Mouse (Mus musculus) gastrocnemius, postnatal 10 days (tissue): ENCODE measurements at regions not wholly inside any gene's neighbourhood (a gene's known extent, or its start where the extent isn't known, plus 50 kb on each side); places are given as distances from the start of the nearest gene placed in this dataset.

Experiments used
- DNase-seq: peaks from one replicate; pipeline ENCODE4 v3.0.0; 2021; ENCODE audit warnings: mixed read lengths

DNA sequence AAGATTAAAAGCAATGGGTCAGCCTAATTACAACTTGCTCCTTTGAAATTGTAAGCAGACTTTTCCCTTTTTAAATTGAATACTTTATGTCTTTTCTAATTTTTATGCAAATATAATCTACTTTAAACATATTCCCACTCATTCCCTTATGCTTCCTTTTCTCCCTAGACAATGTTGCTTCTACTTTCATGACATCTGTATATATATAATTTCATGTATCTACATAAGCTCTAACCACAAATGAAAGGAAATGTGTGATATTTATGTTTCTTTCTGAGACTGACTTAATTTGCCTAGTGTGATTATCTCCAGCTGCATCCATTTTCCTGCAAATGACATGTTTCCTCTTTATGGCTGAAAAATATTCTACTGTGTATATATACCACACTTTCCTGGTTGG is 77.9 kb upstream of the Nampt start:
- no peak for DNase-seq

DNA sequence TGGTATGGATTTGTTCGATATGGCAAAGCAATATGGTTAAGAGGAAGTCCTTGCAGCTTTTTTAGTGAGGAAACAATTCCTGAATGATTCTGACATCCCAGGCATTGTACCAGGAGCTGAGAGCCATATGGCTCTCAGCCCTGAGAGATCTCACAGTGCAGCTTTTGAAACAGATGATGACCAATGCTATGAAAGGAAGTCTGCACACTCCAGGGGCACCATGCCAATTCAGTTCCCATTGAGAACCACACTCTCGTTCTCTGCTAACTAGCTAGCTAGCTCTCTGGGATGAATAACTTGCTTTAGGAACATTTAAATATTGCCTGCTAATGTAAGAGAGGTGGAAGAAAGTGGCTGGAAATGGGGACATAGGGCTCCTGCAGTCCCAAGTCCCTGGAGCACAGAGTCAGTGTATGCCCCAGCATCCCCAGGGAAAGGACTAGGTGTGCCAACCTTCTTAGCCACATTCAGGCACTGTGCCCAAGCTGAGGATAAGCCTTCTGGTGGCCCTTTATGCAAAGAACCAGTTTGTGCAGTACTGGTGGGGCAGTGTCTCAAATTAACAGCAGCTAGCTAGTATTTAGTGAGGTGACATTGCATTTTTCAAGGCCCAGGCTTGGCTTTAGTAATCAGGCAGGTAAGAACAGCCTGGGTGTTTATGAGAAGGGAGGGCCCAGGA is 61.8 kb upstream of the Nampt start:
- peak; percentile 8 for DNase-seq

DNA sequence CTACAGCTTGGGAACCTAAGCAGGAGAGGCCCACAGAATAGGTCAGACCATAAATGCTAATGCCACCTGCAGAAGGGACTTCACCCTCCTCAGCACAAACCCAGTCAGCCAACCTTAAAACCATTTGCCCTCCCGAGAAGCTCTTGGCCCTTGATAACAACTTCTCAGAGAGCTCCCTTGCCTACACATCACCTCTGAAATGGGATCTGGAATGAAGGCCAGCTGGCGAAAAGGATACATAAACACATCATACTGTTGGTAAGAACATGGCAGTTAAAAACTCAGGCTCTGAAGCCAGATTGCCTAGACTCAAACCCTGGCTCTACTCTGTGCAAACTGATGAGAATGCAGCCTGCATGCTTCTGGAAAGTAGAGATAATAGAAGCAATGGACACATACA is 61.2 kb upstream of the Nampt start:
- DNase-seq = no peak

DNA sequence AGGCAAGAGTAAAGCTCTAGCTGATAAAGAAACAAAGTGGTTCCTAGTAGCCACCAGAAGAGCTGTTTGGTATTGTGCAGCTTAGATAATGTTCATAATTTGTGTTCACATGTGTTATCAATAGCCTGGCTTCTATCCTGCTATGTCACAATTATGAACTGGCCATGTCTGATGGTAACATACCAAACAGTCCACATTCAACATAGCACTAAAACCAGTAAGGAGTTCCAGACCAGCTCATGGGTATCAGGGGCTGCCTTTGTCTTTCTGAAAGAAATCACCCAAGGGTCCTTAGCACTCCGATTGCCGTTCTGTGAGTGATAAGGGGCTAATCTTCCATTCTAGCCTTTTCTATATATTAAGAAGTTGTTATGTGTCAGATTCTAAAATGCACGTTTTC is 58.7 kb upstream of the Nampt start:
- no peak for DNase-seq

DNA sequence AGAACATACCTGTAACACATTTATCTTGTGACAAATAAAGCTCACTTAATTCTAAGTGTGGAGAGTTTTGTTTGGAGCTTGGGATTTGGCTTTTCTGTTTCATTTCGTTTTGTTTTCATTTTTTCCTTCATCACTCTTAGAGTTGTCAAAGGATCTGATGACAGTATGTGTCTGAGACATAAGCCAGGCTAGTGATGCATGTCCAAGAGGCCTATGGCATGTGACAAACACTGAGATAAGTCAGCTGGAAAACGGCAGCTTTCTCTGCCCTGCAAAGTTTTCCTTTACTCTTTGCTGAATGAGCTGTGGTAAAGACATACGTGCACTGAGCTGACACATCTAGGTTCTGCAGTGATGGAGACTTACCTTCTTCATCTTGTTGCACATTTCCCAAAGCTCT is 58.3 kb upstream of the Nampt start:
- DNase-seq = no peak

DNA sequence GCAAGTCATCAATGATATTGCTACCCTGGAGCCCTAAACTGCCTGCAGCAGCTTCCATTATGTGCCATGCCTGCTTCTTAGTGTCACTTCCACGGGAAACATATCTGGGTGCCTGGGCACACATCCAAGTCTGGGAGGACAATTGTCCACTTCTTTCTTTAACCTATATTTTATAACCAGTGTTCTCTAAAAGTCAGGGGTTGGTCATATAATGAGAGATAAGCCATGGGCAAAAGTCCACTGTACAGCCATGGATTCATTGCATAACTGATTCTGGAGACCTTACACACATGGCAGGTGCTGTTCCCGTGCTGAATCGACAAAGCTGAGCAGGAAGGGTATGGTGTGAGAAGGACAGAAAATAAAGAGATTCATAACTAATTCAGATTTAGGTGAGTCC is 55.1 kb upstream of the Nampt start:
- DNase-seq = no peak

DNA sequence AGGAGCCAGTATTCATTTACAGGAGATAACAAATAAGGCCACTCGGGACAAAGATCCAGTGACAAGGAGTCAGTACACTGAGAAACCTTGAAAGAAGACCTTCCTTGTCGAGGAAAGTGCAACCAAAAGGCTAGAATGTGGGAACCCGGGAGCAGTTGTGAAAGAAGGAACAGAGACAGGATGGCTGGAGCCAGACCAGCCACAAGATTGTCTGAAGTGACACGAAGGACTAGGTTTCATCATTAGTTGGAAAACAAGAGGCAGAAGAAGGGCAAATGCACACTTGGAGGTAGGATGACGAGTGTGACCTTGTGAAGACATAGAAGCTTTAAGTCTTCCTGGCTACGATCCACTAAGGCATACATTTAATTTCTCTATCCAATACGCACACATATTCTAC is 54.6 kb upstream of the Nampt start:
- no peak for DNase-seq

DNA sequence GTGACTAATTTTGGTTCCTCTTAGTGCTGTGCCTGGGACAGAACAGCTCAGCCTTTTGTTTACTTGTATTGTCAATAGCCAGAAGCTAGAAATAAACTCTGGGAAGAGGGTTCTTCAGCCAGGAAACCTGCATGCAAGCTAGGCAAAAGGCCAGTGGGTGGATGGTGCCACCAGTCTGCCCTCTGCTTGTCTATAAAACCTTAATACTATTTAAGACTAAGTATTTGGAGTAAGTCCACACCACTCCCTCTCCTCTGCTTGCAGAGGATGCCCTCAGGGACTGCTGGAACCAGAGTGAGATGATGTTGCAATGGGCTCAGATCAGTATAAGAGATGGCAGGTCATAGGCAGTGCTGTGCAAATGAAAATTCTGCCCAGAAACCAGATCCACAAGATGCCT is 53.5 kb upstream of the Nampt start:
- no peak for DNase-seq

DNA sequence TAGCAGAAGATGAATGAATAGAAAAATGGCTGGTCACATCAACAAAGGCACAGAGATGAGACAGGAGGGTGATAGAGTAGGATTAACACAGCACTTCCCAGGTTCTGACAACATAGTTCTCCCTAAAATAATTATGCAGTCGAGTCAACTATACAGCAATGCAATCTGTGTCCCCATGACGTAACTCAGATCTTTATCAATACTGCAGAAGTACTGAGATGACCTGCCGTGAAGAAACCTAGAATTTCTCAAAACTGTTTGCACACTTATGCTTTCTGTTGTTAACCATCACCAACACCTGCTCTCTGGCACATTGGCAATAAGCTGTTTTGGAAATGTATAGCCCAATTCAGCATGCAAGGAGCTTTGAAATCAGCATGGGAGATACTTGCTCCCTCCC is 52.8 kb upstream of the Nampt start:
- no peak for DNase-seq

DNA sequence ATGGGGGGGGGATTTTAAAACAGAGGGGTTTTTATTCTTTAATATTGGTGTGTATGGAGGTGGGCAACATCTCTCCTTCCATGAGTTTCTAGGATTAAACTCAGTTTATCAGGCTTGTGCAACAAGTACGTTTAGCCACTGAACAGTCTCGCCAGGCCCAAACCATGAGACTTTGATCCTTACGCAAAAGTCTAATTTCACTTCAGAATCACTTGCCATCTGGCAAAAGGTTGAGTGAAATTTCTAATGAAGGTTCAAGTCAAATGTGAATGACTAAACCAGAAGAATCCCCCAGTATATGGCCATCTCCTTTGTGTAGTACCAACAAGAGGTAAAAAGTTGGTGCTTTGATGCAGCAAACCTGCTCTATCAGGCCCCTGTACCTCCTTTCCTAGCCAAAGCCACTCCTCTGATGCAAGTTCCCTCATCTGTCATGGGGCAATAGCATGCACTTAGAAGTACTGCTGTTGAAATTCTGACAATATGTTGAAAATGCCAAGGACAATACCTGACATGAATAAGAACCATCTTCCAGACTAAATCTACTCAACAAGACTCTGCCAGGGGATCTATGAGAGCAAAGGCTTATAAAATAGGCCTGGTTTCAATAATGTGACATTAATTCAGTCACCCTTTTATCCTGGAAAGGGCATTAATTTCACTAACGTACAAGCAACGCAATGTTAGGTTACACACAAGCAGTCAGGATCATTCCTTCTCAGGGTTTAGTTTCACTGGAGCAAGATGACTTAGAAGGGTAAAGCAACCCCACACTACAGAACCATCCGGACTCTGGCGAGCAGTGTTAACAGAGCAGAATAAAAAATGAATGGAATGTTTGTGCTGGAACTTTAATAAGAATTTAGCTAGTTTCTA is 51.9 kb upstream of the Nampt start:
- DNase-seq = no peak

DNA sequence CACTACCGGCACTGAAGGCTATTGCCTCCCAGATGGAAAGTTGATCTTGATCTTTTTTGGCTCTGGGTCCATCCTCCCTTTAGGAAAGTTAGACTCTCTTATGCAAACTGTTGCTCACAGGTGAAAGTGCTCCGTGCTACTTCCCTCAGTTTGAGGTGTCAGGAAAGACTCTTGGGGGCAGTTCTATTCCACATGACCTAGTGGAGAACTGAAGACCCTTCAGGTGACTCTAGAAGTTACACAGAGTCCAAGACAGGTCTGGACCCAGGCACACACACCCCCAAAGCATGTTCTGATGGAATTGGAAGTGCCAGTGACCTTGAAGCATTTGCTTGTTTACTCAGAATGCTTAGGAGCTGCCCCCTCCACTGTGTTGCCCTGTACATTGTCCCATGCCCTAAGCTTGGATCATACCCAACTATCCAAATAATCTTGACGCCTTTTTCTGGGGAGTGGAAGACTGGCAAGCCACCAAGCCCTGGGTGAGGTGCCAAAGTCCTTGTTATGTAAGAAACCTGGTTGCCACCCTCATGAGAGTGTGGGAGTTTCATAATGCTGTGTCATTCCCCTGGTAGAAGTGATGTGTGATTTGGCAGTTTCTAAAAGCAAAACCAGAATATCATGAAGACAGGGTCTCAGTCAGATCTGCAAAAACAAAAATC is 51.1 kb upstream of the Nampt start:
- DNase-seq = no peak

DNA sequence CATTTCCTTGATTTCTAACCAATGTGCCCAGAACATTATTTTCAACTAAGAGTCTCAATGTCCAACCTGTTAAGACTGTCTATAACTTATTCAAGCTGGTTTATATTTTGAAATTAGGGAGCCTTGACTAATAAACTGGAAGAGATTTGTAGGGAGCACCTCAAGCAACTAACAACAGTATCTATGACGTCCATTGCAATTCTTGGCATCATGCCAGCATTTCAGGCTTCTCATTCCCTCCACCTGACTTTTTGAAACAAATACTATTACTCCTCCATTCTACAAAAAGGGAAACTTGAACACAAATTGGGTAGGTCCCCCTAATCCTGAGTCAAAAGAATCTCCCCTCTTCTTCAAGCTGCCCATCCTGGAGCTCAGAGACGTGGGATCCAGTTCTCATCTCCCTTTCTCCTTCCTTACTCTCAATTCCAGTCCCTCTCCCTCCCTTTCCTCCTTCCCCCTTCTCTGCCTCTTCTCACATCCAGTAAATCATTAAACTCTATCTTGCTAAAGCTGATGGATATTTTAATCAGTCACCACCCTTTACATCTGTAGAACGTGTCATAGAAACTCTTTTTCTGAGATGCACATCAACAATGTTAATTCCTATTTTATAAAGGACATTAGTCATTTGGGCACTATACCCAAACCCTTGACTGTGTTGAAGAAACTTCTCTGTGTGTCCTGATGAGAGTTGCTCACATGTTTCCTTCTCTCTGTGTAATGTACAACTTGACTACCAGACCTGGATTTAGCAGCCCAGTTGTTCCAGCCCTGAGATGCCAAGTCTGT is 50.4 kb upstream of the Nampt start:
- no peak for DNase-seq
